Mouse (Mus musculus): ENCODE results near the gene Trex1.

DNA sequence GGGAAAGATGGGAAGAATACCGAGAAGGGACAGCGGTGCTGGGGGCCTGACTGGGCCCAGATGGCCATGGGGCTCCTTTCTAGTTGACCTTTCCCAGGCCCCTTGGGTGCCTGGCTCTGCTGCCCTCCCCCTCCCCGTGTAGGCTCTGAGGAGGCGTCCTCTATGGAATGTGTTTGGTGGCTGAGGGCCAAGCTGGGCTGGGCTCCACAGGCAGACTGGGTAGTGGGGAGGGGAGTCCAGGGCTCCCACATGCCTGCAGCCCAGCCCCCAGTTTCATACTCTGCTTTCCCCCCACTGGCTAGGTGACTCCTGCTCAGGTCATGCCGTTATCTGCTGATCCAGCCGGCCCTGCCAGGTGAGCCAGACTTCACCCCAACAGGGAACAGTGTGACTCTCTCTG is 39.4 kb upstream of the Trex1 start:
- TF ChIP-seq POLR2A (IDR thresholded peaks at IDR 0.05; ENCODE audit: control insufficient read depth, low read depth, low read length): no peak
- TF ChIP-seq CTCF (IDR thresholded peaks at IDR 0.05; ENCODE audit: control insufficient read depth, insufficient read depth, insufficient replicate concordance, low read depth, low read length): no peak
